Mouse (Mus musculus) liver, postnatal 0 days (tissue): ENCODE results near the gene Slc25a19.

Experiments used
- CTCF ChIP-seq: sonication (generic); IDR thresholded peaks from 2 replicates; pipeline ENCODE4 v1.5.1; 2016; ENCODE audit warnings: antibody characterized with exemption, low read depth
- EP300 ChIP-seq: IDR thresholded peaks from 2 replicates; pipeline ENCODE4 v1.6.1; 2016; ENCODE audit warnings: antibody characterized with exemption, low read depth, mild to moderate bottlenecking

GRCm38 (mm10) chr11:115625877-115626276 is 2.2 kb downstream of the Slc25a19 start:
- no peak for TF ChIP-seq CTCF
- TF ChIP-seq EP300, result no peak
